Mouse (Mus musculus): Measurements from ENCODE around the gene Frmd4a.

Gene Frmd4a

DNA sequence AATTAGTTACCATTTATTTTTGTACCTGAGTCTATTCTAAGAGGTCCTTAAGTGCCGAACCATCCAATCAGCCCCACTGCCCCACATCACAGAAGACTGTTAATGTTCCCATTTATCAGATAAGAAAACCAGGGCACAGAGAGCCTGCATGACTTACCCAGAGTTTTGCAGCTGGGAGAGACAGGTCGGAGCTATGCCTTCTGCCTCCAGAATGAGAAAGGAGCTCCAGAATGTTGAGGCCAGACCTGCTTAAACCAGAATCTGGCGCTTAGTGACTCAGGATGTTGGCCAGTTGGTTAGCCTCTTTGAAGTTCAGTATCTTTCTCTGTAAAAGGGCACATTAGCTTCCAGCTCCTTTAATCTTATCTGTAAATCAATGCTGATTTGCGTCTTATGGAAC, 422.4 kb downstream of the Frmd4a start:
- DNase-seq (ENCODE audit: low read depth, low spot score), result no peak

DNA sequence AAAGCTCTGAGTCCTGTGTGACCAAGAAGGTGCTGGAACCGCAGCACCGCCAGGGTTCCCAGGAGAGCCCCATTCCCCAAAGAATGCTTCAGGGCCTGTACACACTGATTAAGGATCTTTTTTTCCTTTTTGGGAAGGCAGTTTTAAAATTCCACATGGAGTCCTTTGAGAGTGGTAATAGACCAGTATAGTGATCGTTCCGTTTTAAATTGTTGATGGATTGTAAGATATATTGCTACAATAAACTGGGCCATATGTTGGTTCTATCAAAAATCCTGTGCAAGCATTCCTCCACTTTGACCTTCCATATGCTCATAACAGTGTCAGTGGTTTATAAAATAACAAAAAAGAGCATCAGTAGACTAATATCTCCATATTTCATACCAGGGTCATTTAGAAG, 424.3 kb downstream of the Frmd4a start:
- DNase-seq (ENCODE audit: low read depth, low spot score), result no peak

DNA sequence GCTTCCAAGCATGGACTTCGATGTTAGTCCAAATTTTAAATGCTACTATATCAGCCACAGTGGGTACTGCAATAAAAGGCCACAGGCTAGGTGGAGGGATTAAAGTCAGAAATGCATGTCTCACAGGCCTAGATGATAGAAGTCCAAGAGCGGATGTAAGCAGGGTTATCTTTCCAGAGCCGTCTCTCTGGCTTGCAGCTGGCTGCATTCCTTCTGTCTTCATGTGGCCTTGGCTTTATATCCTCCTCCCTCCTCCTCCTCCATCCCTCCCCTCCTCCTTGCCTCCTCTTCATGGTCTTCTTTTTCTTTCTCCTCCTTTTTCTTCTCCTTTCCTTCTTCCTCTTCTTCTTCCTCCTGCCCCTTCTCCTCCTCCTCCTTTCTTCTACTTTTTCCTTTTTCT, 427.2 kb downstream of the Frmd4a start:
- no peak for DNase-seq (ENCODE audit: low read depth, low spot score)

DNA sequence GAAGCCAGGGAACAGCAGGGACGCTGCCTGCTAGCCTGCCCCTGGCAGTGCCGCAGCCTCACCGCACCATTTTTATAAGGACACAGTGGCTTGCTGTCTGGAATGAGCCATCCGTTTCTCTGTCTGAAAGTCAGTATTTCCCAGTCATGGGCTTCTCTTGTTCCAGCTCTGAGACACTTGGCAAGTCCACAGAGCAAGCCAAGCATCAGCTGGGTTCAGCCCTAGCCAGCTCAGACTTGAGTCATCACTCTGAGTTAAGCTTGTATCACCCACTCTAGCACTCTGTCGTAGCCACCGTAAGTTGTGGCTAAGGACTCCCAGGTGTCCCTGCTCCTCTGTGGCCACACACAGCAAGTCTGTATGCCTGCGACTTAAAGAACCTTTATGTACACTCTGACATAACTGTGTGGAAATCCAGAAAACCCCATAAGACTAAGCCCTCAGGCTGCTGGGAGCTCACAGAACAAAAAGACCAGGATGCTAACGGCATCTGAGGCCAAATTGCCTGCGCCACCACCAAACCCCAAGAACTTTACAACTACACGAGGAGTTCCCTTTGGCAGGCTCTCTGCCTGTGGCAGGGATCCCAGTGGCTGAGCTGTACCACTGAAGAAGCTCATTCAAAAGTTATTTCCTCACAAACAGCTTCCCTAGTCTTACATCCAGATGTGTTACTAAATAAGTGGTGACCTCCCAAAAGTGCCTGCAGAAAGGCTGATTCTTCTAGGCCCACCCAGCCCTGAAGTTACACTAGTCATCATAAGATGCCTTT, 428.3 kb downstream of the Frmd4a start:
- no peak for DNase-seq (ENCODE audit: low read depth, low spot score)

DNA sequence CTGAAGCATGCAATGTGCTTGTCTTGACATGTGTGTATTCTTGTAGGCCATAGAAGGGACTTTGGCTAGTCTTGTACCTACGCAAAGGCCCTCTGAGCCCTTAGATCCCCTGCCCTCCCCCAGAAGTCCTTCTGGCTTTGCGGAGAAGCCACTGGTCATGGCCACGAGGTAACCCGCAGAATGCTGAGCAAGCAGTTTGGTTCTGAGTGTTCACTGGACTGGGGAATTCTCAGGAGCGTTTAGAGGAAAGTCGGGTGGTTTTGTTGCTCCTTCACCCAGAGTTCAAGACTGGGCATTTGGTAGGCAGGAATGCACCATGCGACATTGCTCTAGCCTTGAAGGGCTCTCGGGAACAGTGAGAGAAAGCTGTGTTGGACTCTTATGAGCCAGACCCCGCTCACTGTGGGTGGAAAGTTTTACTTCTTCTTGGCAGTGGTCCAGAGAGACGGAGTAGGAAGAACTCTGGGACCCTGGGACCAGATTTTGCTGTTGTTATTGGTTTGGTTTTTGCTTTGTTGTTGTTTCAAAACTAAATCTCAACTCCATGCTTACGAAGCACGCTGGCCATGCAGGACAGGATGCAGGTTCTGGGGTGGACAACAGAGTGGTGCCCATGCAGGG, 432.5 kb downstream of the Frmd4a start:
- no peak for DNase-seq (ENCODE audit: low read depth, low spot score)

DNA sequence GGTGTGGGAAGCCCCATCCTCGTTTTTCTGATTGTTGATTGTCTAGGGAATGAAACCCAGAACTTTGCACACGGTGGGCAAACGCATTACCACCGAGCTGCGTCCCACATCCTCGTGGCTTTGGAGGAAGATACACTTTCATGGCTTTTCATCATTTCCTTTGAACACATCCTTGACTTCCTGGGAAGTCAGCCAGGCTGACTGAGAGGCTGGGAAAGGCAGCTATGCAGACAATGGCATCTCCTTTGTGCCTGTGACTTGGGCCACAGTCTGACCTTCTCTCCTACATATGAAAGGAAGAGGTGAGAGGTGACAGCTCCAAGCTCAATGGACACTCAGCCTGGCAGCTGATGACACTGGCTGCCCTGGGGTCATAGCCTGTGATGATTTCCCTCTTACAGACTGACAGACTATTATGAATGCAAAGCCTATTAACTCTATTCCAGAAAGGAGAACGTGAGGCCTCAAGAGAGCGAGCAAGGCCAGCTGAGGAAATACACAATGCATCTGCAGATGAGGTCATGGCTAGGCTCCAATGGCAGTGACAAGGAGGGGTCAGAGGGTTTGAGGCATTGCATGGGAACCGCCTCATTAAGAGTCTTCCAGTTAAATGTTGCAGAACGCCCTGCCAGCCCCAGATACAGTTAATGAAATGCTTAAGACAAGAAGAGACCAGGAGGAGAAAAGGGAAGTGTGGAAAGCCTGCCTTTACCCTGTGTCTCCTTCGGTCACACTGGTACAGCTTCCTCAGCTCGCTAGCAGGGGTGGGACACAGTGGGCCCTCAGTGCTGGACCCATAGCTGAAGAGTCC, 435.3 kb downstream of the Frmd4a start:
- DNase-seq (ENCODE audit: low read depth, low spot score), result peak; percentile 29

DNA sequence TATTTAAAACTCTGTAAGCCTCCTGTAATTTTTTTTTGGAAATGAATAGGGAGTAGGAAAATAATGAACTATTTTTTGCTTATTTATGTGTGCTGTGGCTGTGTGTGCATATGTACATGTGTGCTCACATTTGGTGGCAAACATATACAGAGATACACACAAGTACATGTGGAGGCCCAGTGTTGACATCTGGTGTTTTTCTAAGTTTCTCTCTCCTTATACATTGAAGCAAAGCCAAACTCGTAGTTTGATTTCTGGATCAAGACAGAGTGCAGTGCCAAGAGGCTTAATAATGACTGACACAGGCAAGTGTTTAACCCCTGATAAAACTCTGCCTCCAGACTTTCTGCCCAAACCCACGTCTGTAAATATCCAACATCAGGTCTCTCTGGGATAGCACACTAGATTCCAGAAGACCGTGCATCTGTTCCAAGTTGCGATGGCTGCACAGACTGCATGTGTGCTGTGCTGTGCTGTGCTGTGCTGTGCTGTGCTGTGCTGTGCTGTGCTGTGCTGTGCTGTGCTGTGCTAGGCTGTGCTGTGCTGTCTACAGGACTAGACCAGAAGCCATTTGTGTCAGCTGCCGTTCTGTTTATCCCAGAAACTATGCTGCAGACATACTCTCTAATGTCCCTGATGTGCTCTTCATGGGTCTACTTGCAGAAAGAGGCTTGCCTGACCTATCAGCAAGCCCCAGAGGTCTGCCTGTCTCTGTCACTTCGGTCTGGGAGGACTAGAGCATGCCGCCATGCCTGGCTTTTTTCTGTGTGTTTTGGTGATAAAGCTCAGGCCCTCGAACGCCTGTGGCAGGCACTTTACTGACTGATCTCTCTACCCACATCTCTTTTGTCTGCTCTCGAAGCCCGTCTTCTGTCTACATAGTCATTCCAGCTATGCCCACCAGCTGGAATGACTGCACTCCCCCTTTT, 437.8 kb downstream of the Frmd4a start:
- DNase-seq (ENCODE audit: low read depth, low spot score), result no peak

DNA sequence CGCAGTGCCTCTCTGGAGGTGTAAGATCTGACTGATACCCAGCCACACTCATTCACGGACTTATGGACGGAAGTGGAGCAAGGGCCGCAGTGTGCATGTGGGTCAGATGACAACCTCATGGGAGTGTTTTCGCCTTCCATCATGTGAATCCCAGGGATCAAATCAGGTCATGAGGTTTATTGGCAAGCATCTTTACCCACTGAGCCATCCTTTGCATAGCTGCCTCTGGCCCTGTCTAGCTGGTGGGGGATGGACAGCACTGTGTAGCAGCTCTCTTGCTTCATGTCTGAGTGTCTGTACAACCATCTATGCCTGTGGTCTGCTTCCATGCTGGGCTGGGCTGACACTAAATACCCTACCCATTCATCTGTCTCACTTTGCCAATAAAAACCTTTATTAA, 443.4 kb downstream of the Frmd4a start:
- no peak for DNase-seq (ENCODE audit: low read depth, low spot score)

DNA sequence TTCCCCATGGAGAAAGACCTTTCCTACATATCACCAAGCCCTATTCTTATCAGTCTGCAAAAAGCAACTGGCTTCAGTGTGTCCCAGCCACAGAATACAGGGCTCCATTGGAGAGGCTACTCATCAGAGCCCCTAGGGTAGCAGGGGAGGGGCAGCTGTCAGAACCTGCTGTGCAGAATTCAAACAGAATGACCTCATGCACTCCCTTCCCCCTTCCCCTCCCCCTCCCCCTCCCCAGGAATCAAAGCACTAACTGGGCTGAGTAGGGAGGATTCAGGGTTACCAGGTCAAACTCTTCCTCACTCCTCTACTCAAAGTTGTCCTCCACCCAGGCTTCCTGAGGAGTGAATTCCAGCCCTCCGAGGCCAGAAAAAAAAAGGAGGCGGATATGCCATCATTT, 444.0 kb downstream of the Frmd4a start:
- peak; percentile 51 for DNase-seq (ENCODE audit: low read depth, low spot score)

DNA sequence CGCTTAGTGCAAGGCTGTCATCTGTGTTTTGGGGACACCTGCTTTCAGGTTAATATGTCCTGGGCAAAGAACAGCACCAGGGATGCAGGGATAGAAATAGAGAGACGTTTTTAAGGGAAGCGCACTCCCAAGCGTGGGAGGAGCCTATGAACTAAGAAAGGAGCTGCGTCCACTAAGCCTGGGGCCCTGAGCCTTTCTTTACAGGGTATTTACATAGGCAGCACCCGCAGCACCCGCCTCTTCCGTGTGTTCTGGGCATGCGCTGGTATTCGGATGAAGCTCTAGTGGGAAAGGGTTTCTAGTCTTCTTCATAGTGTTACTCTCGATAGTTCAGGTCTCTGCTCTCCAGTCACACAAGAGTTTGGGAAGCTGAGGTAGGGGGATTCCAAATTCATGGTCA, 445.0 kb downstream of the Frmd4a start:
- peak; percentile 75 for DNase-seq (ENCODE audit: low read depth, low spot score)

DNA sequence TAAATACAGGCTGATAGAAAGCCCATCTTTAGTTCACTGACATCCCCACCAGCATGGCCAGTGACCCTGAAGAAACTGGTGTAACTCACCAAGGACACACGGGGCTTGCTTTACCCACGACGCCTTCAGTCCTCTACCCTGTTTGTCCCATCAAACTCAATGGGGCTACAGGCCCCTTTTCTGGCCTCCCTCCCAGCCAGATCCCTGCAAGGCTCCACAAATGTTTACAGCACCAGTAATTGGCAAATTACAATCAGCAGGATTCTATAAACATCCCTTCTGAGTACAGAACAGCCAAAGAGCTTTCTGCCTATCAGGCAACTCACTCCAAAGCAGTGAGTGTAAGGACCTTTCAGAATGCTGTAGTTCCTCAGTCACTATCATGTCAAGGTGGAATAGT, 448.6 kb downstream of the Frmd4a start:
- no peak for DNase-seq (ENCODE audit: low read depth, low spot score)

DNA sequence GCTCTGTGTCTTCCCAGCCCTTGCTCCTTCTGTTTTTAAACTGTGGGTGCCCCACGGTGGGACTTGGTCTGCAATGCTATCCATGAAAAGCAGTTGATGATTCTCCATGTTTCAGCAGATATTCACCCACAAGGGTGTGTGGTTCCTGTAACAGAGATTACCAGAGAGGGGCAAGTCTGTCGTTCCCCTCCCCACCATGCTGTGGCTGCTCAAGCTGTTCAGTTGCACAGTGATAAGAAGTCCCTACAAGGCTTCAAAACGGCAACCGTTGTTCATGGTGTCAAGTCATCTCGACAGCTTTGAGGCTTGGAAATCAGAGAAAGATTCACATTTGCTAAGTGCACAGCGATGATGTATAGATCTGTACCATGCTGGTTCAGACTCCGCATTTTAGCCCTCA, 449.8 kb downstream of the Frmd4a start:
- no peak for DNase-seq (ENCODE audit: low read depth, low spot score)

DNA sequence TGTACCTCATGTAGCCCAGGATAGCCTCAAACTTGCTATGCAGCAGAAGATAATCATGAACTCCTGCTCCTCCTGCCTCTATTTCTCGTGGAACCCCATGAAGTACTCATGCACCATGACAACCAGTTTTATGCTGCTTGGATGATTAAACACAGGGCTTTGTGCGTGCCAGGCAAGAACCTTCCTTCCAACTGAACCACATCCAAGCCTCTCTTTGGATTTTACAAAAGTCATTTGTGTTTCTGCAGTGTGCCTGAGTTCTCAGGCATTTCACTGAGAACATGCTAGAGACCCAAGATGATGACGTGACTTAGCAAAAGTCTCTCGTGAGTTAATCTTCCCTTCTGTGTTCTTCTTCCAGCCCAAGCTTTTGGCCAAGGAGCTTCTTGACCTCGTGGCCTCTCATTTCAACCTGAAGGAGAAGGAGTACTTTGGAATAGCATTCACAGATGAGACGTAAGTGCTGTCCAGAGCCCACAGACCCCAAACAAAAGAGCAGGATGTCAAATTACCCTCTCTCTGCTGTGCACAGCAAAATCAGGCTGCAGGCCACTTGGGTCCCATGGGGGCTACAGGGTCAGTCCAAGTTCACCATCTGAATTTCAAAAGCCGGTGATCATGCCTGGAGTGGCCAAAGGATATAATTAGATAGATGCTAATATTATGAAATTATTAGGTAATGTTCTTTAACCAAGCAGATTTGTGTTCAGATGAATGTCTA, 455.4 kb downstream of the Frmd4a start:
- DNase-seq (ENCODE audit: low read depth, low spot score), result no peak

DNA sequence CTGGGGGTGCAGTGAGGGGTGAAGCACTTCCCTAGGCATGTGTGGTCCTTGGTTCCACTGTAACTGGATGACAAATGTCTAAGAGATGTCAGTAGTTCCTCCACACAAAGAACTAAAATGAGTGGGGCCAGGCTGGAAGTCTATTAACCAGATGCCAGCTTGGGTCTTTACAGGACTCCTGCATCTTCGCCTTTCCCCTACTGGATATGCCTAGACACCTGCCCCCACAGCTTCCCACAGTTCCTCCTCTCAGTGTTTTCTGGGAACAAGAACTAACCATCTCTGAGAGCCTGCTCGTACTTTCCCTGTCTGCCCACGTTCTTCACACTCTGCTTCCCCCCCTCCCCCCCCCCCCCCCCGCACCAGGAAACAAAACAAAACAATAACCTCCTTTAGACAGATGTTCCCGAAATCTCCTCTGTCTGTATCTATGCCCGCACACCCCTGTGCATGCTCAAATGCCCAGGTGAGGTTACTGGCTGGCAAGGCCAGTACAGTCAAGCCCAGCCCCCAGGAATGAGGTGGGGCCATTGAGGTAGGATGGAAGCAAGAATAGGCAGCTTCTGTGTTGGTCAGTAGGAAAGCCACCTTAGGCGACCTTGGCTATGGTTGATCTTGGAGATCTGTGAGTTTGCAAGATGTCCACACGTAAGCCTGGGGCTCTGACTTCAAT, 456.5 kb downstream of the Frmd4a start:
- DNase-seq (ENCODE audit: low read depth, low spot score), result no peak

DNA sequence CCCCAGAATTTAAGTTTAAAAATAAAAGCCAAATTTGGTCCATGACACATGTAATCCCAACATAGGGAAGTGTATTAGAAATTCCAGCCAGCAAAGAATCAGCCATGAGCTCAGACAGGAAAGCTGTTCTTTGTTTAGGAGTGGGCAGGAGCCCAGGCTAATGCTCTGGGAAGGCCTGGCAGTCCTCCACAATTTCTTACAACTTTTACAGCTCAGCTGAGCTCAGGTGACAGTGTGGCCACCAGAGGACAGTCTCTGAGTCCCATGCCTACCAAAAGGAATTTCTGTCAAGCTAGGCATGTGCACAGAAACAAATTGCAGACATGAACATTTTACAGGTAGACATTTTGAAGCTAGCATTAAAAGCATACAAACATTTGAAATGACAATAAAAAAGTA, 457.0 kb downstream of the Frmd4a start:
- DNase-seq (ENCODE audit: low read depth, low spot score), result no peak

DNA sequence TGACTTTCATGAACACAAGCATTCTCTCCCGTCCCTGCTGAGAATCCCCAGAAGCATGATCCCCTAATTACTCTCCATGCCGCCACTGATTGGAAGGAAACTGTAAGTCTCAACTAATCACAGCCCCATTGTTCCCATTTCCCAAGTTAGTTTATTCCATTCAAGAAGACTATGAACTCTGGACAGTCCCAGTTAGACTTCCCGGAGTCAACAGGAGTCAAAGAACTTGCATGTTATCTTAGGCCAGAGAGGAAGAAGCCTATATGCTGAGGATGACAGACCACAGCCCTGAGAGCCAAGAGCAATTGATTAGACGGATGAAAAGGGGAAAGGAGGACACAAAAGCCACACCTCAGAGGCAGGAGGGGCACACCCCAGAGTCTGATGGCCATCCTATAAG, 458.5 kb downstream of the Frmd4a start:
- DNase-seq (ENCODE audit: low read depth, low spot score), result no peak

DNA sequence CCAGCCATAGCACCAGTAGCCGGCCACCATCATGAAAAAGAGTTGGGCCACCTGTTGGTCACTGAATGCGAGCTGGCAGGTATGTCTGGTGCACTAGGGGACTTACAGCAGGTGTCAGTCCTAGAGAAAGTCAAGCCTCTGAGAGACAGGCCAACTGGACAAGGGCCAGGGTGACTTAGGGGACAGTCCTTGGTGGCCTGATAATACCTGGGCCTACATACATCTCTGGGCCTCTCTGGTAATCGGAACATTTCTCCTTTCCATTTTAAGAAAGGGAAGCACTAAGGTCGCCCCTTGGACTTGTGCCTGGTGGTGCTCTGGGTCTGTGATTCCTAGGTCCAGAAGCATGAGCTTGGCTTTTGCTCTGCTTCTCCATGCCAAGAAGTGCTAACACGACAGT, 459.1 kb downstream of the Frmd4a start:
- DNase-seq (ENCODE audit: low read depth, low spot score), result no peak

DNA sequence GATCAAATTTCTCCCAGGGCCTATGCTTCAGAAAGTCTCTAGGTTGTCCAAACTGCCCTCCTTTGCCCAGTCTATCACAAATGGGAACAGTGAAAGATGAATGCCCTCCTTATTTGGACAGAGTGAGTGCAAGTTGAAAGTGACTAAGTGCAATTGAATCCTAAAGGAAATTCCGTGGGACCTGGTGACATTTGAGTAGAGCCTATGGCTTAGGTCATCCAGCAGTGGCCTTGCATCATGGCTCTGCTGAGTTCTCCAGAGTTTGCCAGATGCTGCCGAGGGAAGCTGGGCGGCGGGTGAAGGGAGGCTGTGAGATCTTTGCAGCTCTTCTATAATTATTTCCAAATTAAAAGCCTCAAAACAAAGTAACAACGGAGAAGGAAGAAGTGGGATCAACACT, 459.8 kb downstream of the Frmd4a start:
- DNase-seq (ENCODE audit: low read depth, low spot score), result no peak

DNA sequence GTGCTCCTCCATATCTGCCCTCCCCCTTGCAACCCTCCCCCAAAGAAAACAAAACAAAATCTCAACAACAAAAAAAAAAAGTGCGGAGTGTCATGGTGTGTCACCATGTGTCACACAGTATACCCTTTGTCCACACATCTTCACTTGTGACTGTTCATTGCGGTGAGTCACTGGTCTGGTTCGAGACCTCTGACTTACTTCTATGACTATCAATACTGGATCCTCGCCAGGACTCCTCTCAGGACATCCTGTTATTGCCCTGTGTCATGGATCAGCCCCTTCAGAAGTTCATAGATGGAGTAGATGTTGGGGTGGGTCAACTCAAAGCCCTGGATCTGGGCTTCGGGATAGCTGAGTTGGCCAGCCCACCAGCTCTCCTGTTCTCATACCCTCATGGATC, 462.7 kb downstream of the Frmd4a start:
- no peak for DNase-seq (ENCODE audit: low read depth, low spot score)

DNA sequence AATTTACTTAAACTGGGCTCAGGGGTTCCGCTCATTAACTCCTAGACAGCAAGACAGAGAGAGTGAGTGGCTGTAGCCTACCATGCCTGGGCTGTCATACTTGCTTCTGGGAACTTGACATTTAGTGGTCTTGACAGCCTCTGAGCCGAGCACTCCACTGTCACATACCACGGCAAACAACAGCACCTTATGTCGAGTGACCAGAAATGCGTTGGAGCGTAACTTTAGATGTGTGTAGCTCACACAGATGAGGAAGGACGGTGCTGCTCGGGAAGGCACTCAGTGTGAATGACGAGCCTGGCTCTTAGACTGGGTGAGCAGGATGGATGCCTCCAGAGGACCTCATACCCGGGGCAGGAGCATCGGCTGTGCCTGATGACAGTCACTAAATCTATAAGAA, 463.6 kb downstream of the Frmd4a start:
- no peak for DNase-seq (ENCODE audit: low read depth, low spot score)

Measured in ZHBTc4 (cell line).